Mouse (Mus musculus) Patski (cell line): ENCODE measurements around the gene Hnrnph2. TPM values are rescaled to one million over a fixed set of nuclear protein-coding genes. Genes with fewer than 3 reads are reported as not detected.
A peak's percentile ranks its signal among the peaks of the same experiment; 100 is the strongest.

ENCODE experiments used
- ATAC-seq: fragments of 100-300 bp; one replicate; pipeline ENCODE4 v1.8.0; 2021
- CTCF ChIA-PET: fragments of 350-600 bp; sonication (Branson Sonifier 250); formaldehyde crosslinking; loops from one replicate; lab custom pipeline; 2022; ENCODE audit warnings: inconsistent platforms; lab: Charles Lee
- POLR2A ChIA-PET: fragments of 350-600 bp; sonication (Branson Sonifier 250); formaldehyde crosslinking; loops from one replicate; lab custom pipeline; 2022; ENCODE audit warnings: antibody characterized with exemption, inconsistent platforms; lab: Charles Lee
- DNase-seq: peaks from one replicate; pipeline ENCODE4 v3.0.0-alpha.2; 2011; ENCODE audit warnings: low read depth, low spot score
- H3K27me3 ChIP-seq: fragments of 371-371 bp; one replicate; pipeline ENCODE4 v1.5.1; 2021
- CTCF ChIP-seq: fragments of 100-300 bp; IDR thresholded peaks from one replicate; pipeline ENCODE4 v1.5.1; 2021
- in situ Hi-C: fragments of 300-500 bp; cut with MboI; formaldehyde crosslinking; loops from 3 replicates; pipeline ENCODE4 v1.11.1; 2018; ENCODE audit warnings: low pct_unique_long_range_greater_than_20kb, mixed read lengths
- polyA plus RNA-seq: library from polyadenylated mRNA; unstranded; gene quantifications from one replicate; pipeline ENCODE4 v1.2.3, GENCODE M21; 2021

Hnrnph2 gene
- polyA plus RNA-seq, 1 experiment from 2014 or later = 133 TPM

GRCm38 (mm10) chrX:134641000-134641760, 40.2 kb downstream of the Hnrnph2 start:
- in situ Hi-C loops = no loop called here
- DNase-seq (no peak), ATAC-seq (no peak)
- CTCF ChIA-PET = no interaction called here
- peaks cover 20% of the 10 kb centered on the region for H3K27me3 ChIP-seq
- POLR2A ChIA-PET = no interaction called here
- TF ChIP-seq CTCF = no peak

GRCm38 (mm10) chrX:134646338-134646737, 45.4 kb downstream of the Hnrnph2 start:
- CTCF ChIA-PET = no interaction called here
- POLR2A ChIA-PET = no interaction called here
- in situ Hi-C loops = loop anchor here (5.0 kb wide), 1 partner anchor 266 kb away; no protein-coding TSS in a partner anchor
- ATAC-seq (no peak), DNase-seq (no peak)
- no peak for TF ChIP-seq CTCF
- H3K27me3 ChIP-seq = peaks cover 9% of the 10 kb centered on the region

GRCm38 (mm10) chrX:134647421-134647820, 46.4 kb downstream of the Hnrnph2 start:
- ATAC-seq (no peak), DNase-seq (no peak)
- in situ Hi-C loops = loop anchor here (5.0 kb wide), 1 partner anchor 265 kb away; no protein-coding TSS in a partner anchor
- CTCF ChIA-PET = no interaction called here
- no peak for TF ChIP-seq CTCF
- peaks cover 7% of the 10 kb centered on the region for H3K27me3 ChIP-seq
- POLR2A ChIA-PET = no interaction called here

GRCm38 (mm10) chrX:134648031-134648692, 47.2 kb downstream of the Hnrnph2 start:
- CTCF ChIA-PET = interaction anchor here (0.6 to 0.7 kb wide), 2 partner anchors 13 to 93 kb away, joined by 3 read pairs; no protein-coding TSS in a partner anchor
- H3K27me3 ChIP-seq = peaks cover 7% of the 10 kb centered on the region
- in situ Hi-C loops = loop anchor here (5.0 kb wide), 1 partner anchor 264 kb away; no protein-coding TSS in a partner anchor
- POLR2A ChIA-PET = no interaction called here
- peak; percentile 80 for TF ChIP-seq CTCF
- DNase-seq (peak; percentile 17), ATAC-seq (peak; percentile 51)

- POLR2A ChIA-PET = interaction anchor here (0.7 kb wide), 1 partner anchor 340 kb away, joined by 5 read pairs; no protein-coding TSS in a partner anchor
- CTCF ChIA-PET = no interaction called here
- H3K27me3 ChIP-seq = peaks cover 9% of the 10 kb centered on the region
- ATAC-seq (no peak), DNase-seq (no peak)
- in situ Hi-C loops = no loop called here
- no peak for TF ChIP-seq CTCF
Observed at GRCm38 (mm10) chrX:134652061-134652460, 51.1 kb downstream of the Hnrnph2 start.

Other genes with a start within 250 kb of the Hnrnph2 start
- gene Drp2, start 196.6 kb upstream of the Hnrnph2 start, polyA plus RNA-seq = 0.04 TPM
- not detected for gene Taf7l, start 124.7 kb upstream of the Hnrnph2 start, polyA plus RNA-seq
- 63.0 TPM for gene Timm8a1, start 59.3 kb upstream of the Hnrnph2 start, polyA plus RNA-seq
- gene Btk, start 17.6 kb upstream of the Hnrnph2 start, polyA plus RNA-seq = not detected
- 555 TPM for gene Rpl36a, start 15.5 kb upstream of the Hnrnph2 start, polyA plus RNA-seq
- 26.9 TPM for gene Gla, start 54 bp upstream of the Hnrnph2 start, polyA plus RNA-seq
- gene Armcx4, start 85.3 kb downstream of the Hnrnph2 start, polyA plus RNA-seq = 0.01 TPM
- gene Armcx1, start 116.8 kb downstream of the Hnrnph2 start, polyA plus RNA-seq = not detected
- 0.21 TPM for gene Armcx6, start 150.2 kb downstream of the Hnrnph2 start, polyA plus RNA-seq
- 37.4 TPM for gene Armcx3, start 155.4 kb downstream of the Hnrnph2 start, polyA plus RNA-seq
- 3.1 TPM for gene Armcx2, start 208.0 kb downstream of the Hnrnph2 start, polyA plus RNA-seq